Mouse (Mus musculus): ENCODE measurements around the gene Myo1e. TPM values are rescaled to one million over a fixed set of nuclear protein-coding genes. Genes with fewer than 3 reads are reported as not detected.

Gene Myo1e
- total RNA-seq, 2 experiments from 2014 or later: 5.7 to 11.7 TPM

- H3K27ac ChIP-seq: no peak overlapping the region
These were observed 75.0 kb downstream of the Myo1e start for GRCm38 (mm10) chr9:70282107-70282506.

GRCm38 (mm10) chr9:70283151-70283550, 76.0 kb downstream of the Myo1e start:
- no peak for DNase-seq
- H3K4me3 ChIP-seq: no peak overlapping the region
- TF ChIP-seq CTCF (IDR thresholded peaks at IDR 0.05): peak; percentile 25; the same call in 1 of the 2 replicates
- intact Hi-C loops (cut with DNase I): no loop called here
- H3K27ac ChIP-seq: no peak overlapping the region

More at GRCm38 (mm10) chr9:70282107-70282506, 75.0 kb downstream of the Myo1e start:
- TF ChIP-seq CTCF (IDR thresholded peaks at IDR 0.05): no peak
- intact Hi-C loops (cut with DNase I): no loop called here
- no peak overlapping the region for H3K4me3 ChIP-seq
- DNase-seq: no peak

- DNase-seq: no peak
- no peak overlapping the region for H3K4me3 ChIP-seq
- TF ChIP-seq CTCF (IDR thresholded peaks at IDR 0.05): no peak
- intact Hi-C loops (cut with DNase I): no loop called here
- H3K27ac ChIP-seq: 0 out of 2 replicates have a peak overlapping the region, but pooled peaks have one; percentile 10
These were observed 77.5 kb downstream of the Myo1e start for GRCm38 (mm10) chr9:70284584-70285140.

GRCm38 (mm10) chr9:70290785-70291184, 83.6 kb downstream of the Myo1e start:
- Histone ChIP-seq H3K4me3 (no peak overlapping the region), H3K27ac (no peak overlapping the region)
- no peak for TF ChIP-seq CTCF (IDR thresholded peaks at IDR 0.05)
- intact Hi-C loops (cut with DNase I): no loop called here
- DNase-seq: no peak

GRCm38 (mm10) chr9:70296916-70297315, 89.8 kb downstream of the Myo1e start:
- intact Hi-C loops (cut with DNase I): no loop called here
- TF ChIP-seq CTCF (IDR thresholded peaks at IDR 0.05): no peak
- DNase-seq: no peak
- no peak overlapping the region for H3K4me3 ChIP-seq
- H3K27ac ChIP-seq: no peak overlapping the region

GRCm38 (mm10) chr9:70298221-70298620, 91.1 kb downstream of the Myo1e start:
- no peak for DNase-seq
- Histone ChIP-seq H3K4me3 (no peak overlapping the region), H3K27ac (no peak overlapping the region)
- TF ChIP-seq CTCF (IDR thresholded peaks at IDR 0.05): no peak
- intact Hi-C loops (cut with DNase I): no loop called here

GRCm38 (mm10) chr9:70300705-70301104, 93.6 kb downstream of the Myo1e start:
- no peak overlapping the region for H3K27ac ChIP-seq
- intact Hi-C loops (cut with DNase I): no loop called here
- peak; percentile 9; the same call in 1 of the 2 replicates for TF ChIP-seq CTCF (IDR thresholded peaks at IDR 0.05)
- H3K4me3 ChIP-seq: no peak overlapping the region
- no peak for DNase-seq

GRCm38 (mm10) chr9:70301598-70301997, 94.4 kb downstream of the Myo1e start:
- intact Hi-C loops (cut with DNase I): no loop called here
- TF ChIP-seq CTCF (IDR thresholded peaks at IDR 0.05): no peak
- H3K27ac ChIP-seq: no peak overlapping the region
- DNase-seq: no peak
- H3K4me3 ChIP-seq: no peak overlapping the region

- no peak for TF ChIP-seq CTCF (IDR thresholded peaks at IDR 0.05)
- Histone ChIP-seq H3K27ac (no peak overlapping the region), H3K4me3 (no peak overlapping the region)
- DNase-seq: no peak
- intact Hi-C loops (cut with DNase I): no loop called here
These were observed 97.8 kb downstream of the Myo1e start for GRCm38 (mm10) chr9:70304901-70305300.

GRCm38 (mm10) chr9:70310046-70310445, 102.9 kb downstream of the Myo1e start:
- Histone ChIP-seq H3K27ac (no peak overlapping the region), H3K4me3 (no peak overlapping the region)
- no peak for TF ChIP-seq CTCF (IDR thresholded peaks at IDR 0.05)
- no peak for DNase-seq
- intact Hi-C loops (cut with DNase I): no loop called here

- H3K27ac ChIP-seq: no peak overlapping the region
- intact Hi-C loops (cut with DNase I): no loop called here
- DNase-seq: no peak
- no peak overlapping the region for H3K4me3 ChIP-seq
- TF ChIP-seq CTCF (IDR thresholded peaks at IDR 0.05): peak; percentile 28; the same call in 1 of the 2 replicates
These were observed 106.9 kb downstream of the Myo1e start for GRCm38 (mm10) chr9:70314019-70314418.

- peak overlapping the region; percentile 57 for H3K27ac ChIP-seq
- no peak overlapping the region for H3K4me3 ChIP-seq
- no peak for TF ChIP-seq CTCF (IDR thresholded peaks at IDR 0.05)
- no peak for DNase-seq
- intact Hi-C loops (cut with DNase I): no loop called here
These were observed 108.0 kb downstream of the Myo1e start for GRCm38 (mm10) chr9:70315130-70315529.

GRCm38 (mm10) chr9:70318601-70319000, 111.5 kb downstream of the Myo1e start:
- DNase-seq: peak; percentile 41
- H3K4me3 ChIP-seq: no peak overlapping the region
- peak overlapping the region; percentile 32 for H3K27ac ChIP-seq
- TF ChIP-seq CTCF (IDR thresholded peaks at IDR 0.05): no peak
- intact Hi-C loops (cut with DNase I): no loop called here

- intact Hi-C loops (cut with DNase I): loop anchor here (5.0 kb wide), 1 partner anchor 117 kb away; the partner anchor contains the start of gene Myo1e
- Histone ChIP-seq H3K4me3 (no peak overlapping the region), H3K27ac (no peak overlapping the region)
- DNase-seq: no peak
- TF ChIP-seq CTCF (IDR thresholded peaks at IDR 0.05): peak; percentile 12; the same call in 1 of the 2 replicates
These were observed 117.2 kb downstream of the Myo1e start for GRCm38 (mm10) chr9:70324336-70324735.
